Mouse (Mus musculus) limb, embryonic 11.5 days (tissue): ENCODE data around the gene Gm47996. TPM values are rescaled to one million over a fixed set of nuclear protein-coding genes. Genes with fewer than 3 reads are reported as not detected.

Experiments used
- ATAC-seq: fragments of 200-750 bp; cut with Nextera tagmentation; 2 replicates; pipeline ENCODE4 v1.8.0; 2017; ENCODE audit warnings: low read depth; ENCODE audit not compliant: insufficient number of reproducible peaks, low FRiP score, low TSS enrichment
- DNase-seq: peaks from one replicate; pipeline ENCODE4 v3.0.0-alpha.2; 2015; ENCODE audit warnings: low spot score
- H3K27ac ChIP-seq: fragments of 300-500 bp; sonication (generic); replicated peaks from 2 replicates; pipeline ENCODE4 v1.5.1; 2014; ENCODE audit warnings: low read depth, mild to moderate bottlenecking, low read length
- H3K27me3 ChIP-seq: fragments of 300-500 bp; sonication (generic); 2 replicates; pipeline ENCODE4 v1.6.1; 2014; ENCODE audit warnings: mild to moderate bottlenecking, low read length, mixed read lengths; ENCODE audit not compliant: control insufficient read depth, insufficient read depth
- H3K36me3 ChIP-seq: fragments of 300-500 bp; sonication (generic); 2 replicates; pipeline ENCODE4 v1.6.1; 2014; ENCODE audit warnings: mild to moderate bottlenecking, low read length, moderate library complexity, mixed read lengths; ENCODE audit not compliant: control insufficient read depth, insufficient read depth
- H3K4me1 ChIP-seq: fragments of 300-500 bp; sonication (generic); 2 replicates; pipeline ENCODE4 v1.6.1; 2014; ENCODE audit warnings: low read length, mixed read lengths; ENCODE audit not compliant: control insufficient read depth, insufficient read depth
- H3K4me2 ChIP-seq: fragments of 300-500 bp; sonication (generic); 2 replicates; pipeline ENCODE4 v1.6.1; 2014; ENCODE audit warnings: low read depth, mild to moderate bottlenecking, moderate library complexity; ENCODE audit not compliant: severe bottlenecking
- H3K4me3 ChIP-seq: fragments of 300-500 bp; sonication (generic); 2 replicates; pipeline ENCODE4 v1.5.1; 2014; ENCODE audit warnings: low read depth, low read length
- H3K9ac ChIP-seq: fragments of 300-500 bp; sonication (generic); 2 replicates; pipeline ENCODE4 v1.6.1; 2014; ENCODE audit warnings: mild to moderate bottlenecking, low read length
- H3K9me3 ChIP-seq: fragments of 300-500 bp; sonication (generic); 2 replicates; pipeline ENCODE4 v1.6.1; 2016; ENCODE audit warnings: low read length; ENCODE audit not compliant: control insufficient read depth
- WGBS: fragments of 180-500 bp; shearing (Covaris S2); extraction: QIAGEN DNeasy Blood & Tissue Kit; methylation state at CpG from one replicate; pipeline ENCODE4 v1.1.7; 2014; 5-methylcytosine and 5-hydroxymethylcytosine counted together
- polyA plus RNA-seq: library from polyadenylated mRNA; unstranded; fragments of >200 nt; fragmentation: Nextera tagmentation; extraction: Ambion mirVana; gene quantifications from 2 replicates; pipeline ENCODE4 v1.2.1, GENCODE M21; 2014

Gm47996 gene
- polyA plus RNA-seq, 1 experiment from 2014 or later = 0.24 TPM

GRCm38 (mm10) chr1:151214862-151215261 is 4.9 kb downstream of the Gm47996 start:
- H3K27me3 ChIP-seq = no peaks in the 10 kb centered on the region
- no peaks in the 10 kb centered on the region for H3K36me3 ChIP-seq
- no peak for DNase-seq
- H3K9ac ChIP-seq = no peak overlapping the region
- ATAC-seq = no peak
- no peaks in the 10 kb centered on the region for H3K9me3 ChIP-seq
- no peak overlapping the region for H3K27ac ChIP-seq
- H3K4me1 ChIP-seq = no peaks in the 10 kb centered on the region
- WGBS = 66% methylated on average over 2 of the region's 2 CpGs
- H3K4me2 ChIP-seq = no peak overlapping the region
- no peak overlapping the region for H3K4me3 ChIP-seq

- WGBS = 61% methylated on average over 1 of the region's 1 CpGs
- no peaks in the 10 kb centered on the region for H3K4me1 ChIP-seq
- no peak for ATAC-seq
Measured at GRCm38 (mm10) chr1:151215985-151216384, 6.1 kb downstream of the Gm47996 start.

GRCm38 (mm10) chr1:151216417-151216816 is 6.5 kb downstream of the Gm47996 start:
- ATAC-seq (no peak), DNase-seq (no peak)
- whole genome bisulfite sequencing = 77% methylated on average over 3 of the region's 3 CpGs
- Histone ChIP-seq H3K4me1 (no peaks in the 10 kb centered on the region), H3K9me3 (no peaks in the 10 kb centered on the region), H3K27me3 (no peaks in the 10 kb centered on the region), H3K27ac (no peak overlapping the region), H3K36me3 (no peaks in the 10 kb centered on the region), H3K4me2 (no peak overlapping the region), H3K9ac (no peak overlapping the region), H3K4me3 (no peak overlapping the region)

More at GRCm38 (mm10) chr1:151215985-151216384, 6.1 kb downstream of the Gm47996 start:
- Histone ChIP-seq H3K4me3 (no peak overlapping the region), H3K9me3 (no peaks in the 10 kb centered on the region), H3K4me2 (no peak overlapping the region), H3K27me3 (no peaks in the 10 kb centered on the region), H3K27ac (no peak overlapping the region), H3K36me3 (no peaks in the 10 kb centered on the region), H3K9ac (no peak overlapping the region)
- no peak for DNase-seq

GRCm38 (mm10) chr1:151219045-151219444 is 9.1 kb downstream of the Gm47996 start:
- Histone ChIP-seq H3K27me3 (no peaks in the 10 kb centered on the region), H3K36me3 (no peaks in the 10 kb centered on the region), H3K9me3 (no peaks in the 10 kb centered on the region), H3K4me3 (no peak overlapping the region), H3K4me2 (no peak overlapping the region), H3K27ac (no peak overlapping the region), H3K9ac (no peak overlapping the region), H3K4me1 (no peaks in the 10 kb centered on the region)
- no peak for ATAC-seq
- no peak for DNase-seq
- WGBS = 91% methylated on average over 5 of the region's 5 CpGs

GRCm38 (mm10) chr1:151220098-151220497 is 10.2 kb downstream of the Gm47996 start:
- 72% methylated on average over 7 of the region's 7 CpGs for WGBS
- no peaks in the 10 kb centered on the region for H3K4me1 ChIP-seq
- no peaks in the 10 kb centered on the region for H3K27me3 ChIP-seq
- no peak overlapping the region for H3K4me2 ChIP-seq
- H3K9me3 ChIP-seq = no peaks in the 10 kb centered on the region
- no peak overlapping the region for H3K27ac ChIP-seq
- H3K4me3 ChIP-seq = no peak overlapping the region
- H3K9ac ChIP-seq = no peak overlapping the region
- no peaks in the 10 kb centered on the region for H3K36me3 ChIP-seq
- ATAC-seq = no peak
- DNase-seq = no peak

GRCm38 (mm10) chr1:151222561-151223267 is 12.8 kb downstream of the Gm47996 start:
- Histone ChIP-seq H3K4me3 (no peak overlapping the region), H3K9me3 (no peaks in the 10 kb centered on the region), H3K27me3 (no peaks in the 10 kb centered on the region), H3K36me3 (no peaks in the 10 kb centered on the region), H3K4me1 (no peaks in the 10 kb centered on the region), H3K9ac (no peak overlapping the region), H3K27ac (no peak overlapping the region), H3K4me2 (no peak overlapping the region)
- WGBS = 80% methylated on average over 10 of the region's 10 CpGs
- ATAC-seq (no peak), DNase-seq (no peak)

GRCm38 (mm10) chr1:151223377-151223776 is 13.4 kb downstream of the Gm47996 start:
- Histone ChIP-seq H3K4me1 (no peaks in the 10 kb centered on the region), H3K9ac (no peak overlapping the region), H3K9me3 (no peaks in the 10 kb centered on the region), H3K4me2 (no peak overlapping the region), H3K27me3 (no peaks in the 10 kb centered on the region), H3K36me3 (no peaks in the 10 kb centered on the region), H3K27ac (no peak overlapping the region), H3K4me3 (no peak overlapping the region)
- DNase-seq = no peak
- 81% methylated on average over 1 of the region's 1 CpGs for WGBS
- no peak for ATAC-seq

- H3K27me3 ChIP-seq = no peaks in the 10 kb centered on the region
- no peak overlapping the region for H3K27ac ChIP-seq
- H3K4me3 ChIP-seq = no peak overlapping the region
- 92% methylated on average over 1 of the region's 1 CpGs for WGBS
- no peak for ATAC-seq
- no peak for DNase-seq
- no peak overlapping the region for H3K9ac ChIP-seq
- no peaks in the 10 kb centered on the region for H3K9me3 ChIP-seq
- no peak overlapping the region for H3K4me2 ChIP-seq
- no peaks in the 10 kb centered on the region for H3K4me1 ChIP-seq
- H3K36me3 ChIP-seq = no peaks in the 10 kb centered on the region
Measured at GRCm38 (mm10) chr1:151224536-151224935, 14.6 kb downstream of the Gm47996 start.

GRCm38 (mm10) chr1:151227506-151227905 is 17.6 kb downstream of the Gm47996 start:
- Histone ChIP-seq H3K9ac (no peak overlapping the region), H3K27ac (no peak overlapping the region), H3K9me3 (no peaks in the 10 kb centered on the region), H3K4me3 (no peak overlapping the region), H3K4me1 (no peaks in the 10 kb centered on the region), H3K4me2 (no peak overlapping the region), H3K36me3 (no peaks in the 10 kb centered on the region), H3K27me3 (no peaks in the 10 kb centered on the region)
- 77% methylated on average over 8 of the region's 8 CpGs for WGBS
- no peak for ATAC-seq
- DNase-seq = no peak
